Mouse (Mus musculus) lung, embryonic 14.5 days (tissue): ENCODE results near the gene Chrna1. TPM values are rescaled to one million over a fixed set of nuclear protein-coding genes. Genes with fewer than 3 reads are reported as not detected.
A peak's percentile ranks its signal among the peaks of the same experiment; 100 is the strongest.

ENCODE experiments used
- ATAC-seq: fragments of 200-750 bp; cut with Nextera tagmentation; 2 replicates; pipeline ENCODE4 v1.8.0; 2017; ENCODE audit warnings: mild to moderate bottlenecking, moderate TSS enrichment, moderate library complexity; ENCODE audit not compliant: insufficient read depth
- DNase-seq: peaks from one replicate; pipeline ENCODE4 v3.0.0-alpha.2; 2015
- H3K27ac ChIP-seq: fragments of 300-500 bp; sonication (generic); 2 replicates; pipeline ENCODE4 v1.5.1; 2014; ENCODE audit warnings: low read depth, mild to moderate bottlenecking, moderate library complexity
- H3K27me3 ChIP-seq: fragments of 300-500 bp; sonication (generic); 2 replicates; pipeline ENCODE4 v1.6.1; 2014; ENCODE audit warnings: low read length, control low read depth; ENCODE audit not compliant: insufficient read depth
- H3K36me3 ChIP-seq: fragments of 300-500 bp; sonication (generic); 2 replicates; pipeline ENCODE4 v1.6.1; 2014; ENCODE audit warnings: control low read depth; ENCODE audit not compliant: insufficient read depth
- H3K4me1 ChIP-seq: fragments of 300-500 bp; sonication (generic); 2 replicates; pipeline ENCODE4 v1.6.1; 2014; ENCODE audit warnings: antibody characterized with exemption, control low read depth; ENCODE audit not compliant: insufficient read depth
- H3K4me2 ChIP-seq: fragments of 300-500 bp; sonication (generic); 2 replicates; pipeline ENCODE4 v1.6.1; 2014; ENCODE audit warnings: mild to moderate bottlenecking
- H3K4me3 ChIP-seq: fragments of 300-500 bp; sonication (generic); 2 replicates; pipeline ENCODE4 v1.5.1; 2014; ENCODE audit warnings: low read depth, low read length
- H3K9ac ChIP-seq: fragments of 300-500 bp; sonication (generic); 2 replicates; pipeline ENCODE4 v1.6.1; 2014
- H3K9me3 ChIP-seq: fragments of 300-500 bp; sonication (generic); 2 replicates; pipeline ENCODE4 v1.6.1; 2016; ENCODE audit warnings: low read depth, low read length, control low read depth
- CTCF ChIP-seq: IDR thresholded peaks from 2 replicates; pipeline ENCODE4 v1.5.1; 2016; ENCODE audit warnings: antibody characterized with exemption, low read depth
- WGBS: fragments of 180-500 bp; shearing (Covaris S2); extraction: QIAGEN DNeasy Blood & Tissue Kit; methylation state at CpG from one replicate; pipeline ENCODE4 v1.1.7; 2014; 5-methylcytosine and 5-hydroxymethylcytosine counted together
- polyA plus RNA-seq: library from polyadenylated mRNA; unstranded; fragments of >200 nt; fragmentation: Nextera tagmentation; extraction: Ambion mirVana; gene quantifications from 2 replicates; pipeline ENCODE4 v1.2.1, GENCODE M21; 2014

The Chrna1 gene
- polyA plus RNA-seq, 1 experiment from 2014 or later, result 0.26 TPM

GRCm38 (mm10) chr2:73571901-73572300, 8.2 kb downstream of the Chrna1 start:
- TF ChIP-seq CTCF, result no peak
- Histone ChIP-seq H3K36me3 (no peaks in the 10 kb centered on the region), H3K4me3 (no peak overlapping the region), H3K4me2 (no peak overlapping the region), H3K27ac (no peak overlapping the region), H3K27me3 (no peaks in the 10 kb centered on the region), H3K9ac (no peak overlapping the region), H3K4me1 (no peaks in the 10 kb centered on the region), H3K9me3 (no peaks in the 10 kb centered on the region)
- ATAC-seq, result no peak
- DNase-seq, result no peak
- 70% methylated on average over 6 of the region's 6 CpGs for WGBS

- no peak overlapping the region for H3K4me2 ChIP-seq
- DNase-seq, result no peak
- no peak overlapping the region for H3K27ac ChIP-seq
- H3K4me3 ChIP-seq, result no peak overlapping the region
- TF ChIP-seq CTCF, result no peak
- no peaks in the 10 kb centered on the region for H3K4me1 ChIP-seq
- H3K9ac ChIP-seq, result no peak overlapping the region
- 91% methylated on average over 9 of the region's 9 CpGs for WGBS
- H3K9me3 ChIP-seq, result no peaks in the 10 kb centered on the region
- ATAC-seq, result no peak
- no peaks in the 10 kb centered on the region for H3K36me3 ChIP-seq
- H3K27me3 ChIP-seq, result no peaks in the 10 kb centered on the region
These were observed 8.8 kb downstream of the Chrna1 start for GRCm38 (mm10) chr2:73571304-73571703.

GRCm38 (mm10) chr2:73566989-73567605, 13.0 kb downstream of the Chrna1 start:
- no peaks in the 10 kb centered on the region for H3K4me1 ChIP-seq
- peak overlapping the region; percentile 20; the same call in 1 of the 2 replicates for H3K4me3 ChIP-seq
- H3K36me3 ChIP-seq, result no peaks in the 10 kb centered on the region
- no peaks in the 10 kb centered on the region for H3K27me3 ChIP-seq
- DNase-seq, result peak; percentile 91
- TF ChIP-seq CTCF, result peak; percentile 86
- H3K9me3 ChIP-seq, result no peaks in the 10 kb centered on the region
- H3K9ac ChIP-seq, result no peak overlapping the region
- 14% methylated on average over 8 of the region's 8 CpGs for WGBS
- H3K4me2 ChIP-seq, result peak overlapping the region; percentile 59
- no peak overlapping the region for H3K27ac ChIP-seq
- peak; percentile 50 for ATAC-seq

DNA sequence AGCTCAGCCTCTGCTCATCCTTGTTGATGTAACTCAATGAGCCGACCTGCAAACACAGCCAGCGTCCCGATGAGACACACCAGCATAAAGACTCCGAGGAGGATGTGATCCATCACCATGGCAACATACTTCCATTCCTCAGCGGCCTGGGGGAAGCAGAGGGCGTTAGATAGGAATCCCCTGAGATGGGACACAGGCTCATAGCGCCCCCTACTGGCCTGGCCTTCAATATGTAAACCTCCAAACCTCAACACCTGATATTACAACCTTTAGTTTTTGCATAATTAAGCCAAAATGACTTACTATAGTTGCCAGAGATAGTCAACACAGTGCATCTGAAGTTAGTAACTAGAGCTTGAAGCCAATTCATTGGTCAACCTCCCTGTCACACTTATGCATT, 14.0 kb downstream of the Chrna1 start:
- Histone ChIP-seq H3K4me2 (no peak overlapping the region), H3K4me1 (no peaks in the 10 kb centered on the region), H3K27ac (no peak overlapping the region), H3K9me3 (no peaks in the 10 kb centered on the region), H3K27me3 (no peaks in the 10 kb centered on the region), H3K9ac (no peak overlapping the region), H3K36me3 (no peaks in the 10 kb centered on the region), H3K4me3 (no peak overlapping the region)
- TF ChIP-seq CTCF, result peak; percentile 63
- WGBS, result 23% methylated on average over 7 of the region's 7 CpGs
- ATAC-seq (no peak), DNase-seq (peak; percentile 45)

DNA sequence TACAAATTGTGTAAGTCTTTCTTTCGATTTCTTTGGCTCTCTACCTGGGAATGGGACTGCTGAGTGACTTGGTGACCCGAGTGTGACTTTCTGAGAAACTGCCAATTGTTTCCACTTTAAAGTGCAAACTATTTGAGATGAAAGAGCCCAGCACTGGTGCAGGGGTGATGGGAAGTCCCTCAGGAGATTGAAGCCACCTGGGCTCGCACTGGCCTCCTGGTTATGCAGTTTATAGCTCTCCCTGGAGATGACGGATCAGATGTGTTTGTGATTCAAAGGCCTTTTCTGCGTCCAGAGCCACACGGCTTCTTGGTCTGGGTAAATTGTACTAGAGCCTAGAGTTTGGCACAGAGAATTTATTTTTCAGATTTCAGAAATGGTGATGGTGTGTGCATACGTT, 16.4 kb downstream of the Chrna1 start:
- no peak for TF ChIP-seq CTCF
- H3K4me2 ChIP-seq, result no peak overlapping the region
- no peak overlapping the region for H3K27ac ChIP-seq
- no peaks in the 10 kb centered on the region for H3K27me3 ChIP-seq
- ATAC-seq (no peak), DNase-seq (peak; percentile 17)
- WGBS, result 39% methylated on average over 7 of the region's 7 CpGs
- H3K36me3 ChIP-seq, result no peaks in the 10 kb centered on the region
- H3K4me1 ChIP-seq, result no peaks in the 10 kb centered on the region
- H3K4me3 ChIP-seq, result no peak overlapping the region
- H3K9ac ChIP-seq, result no peak overlapping the region
- no peaks in the 10 kb centered on the region for H3K9me3 ChIP-seq

DNA sequence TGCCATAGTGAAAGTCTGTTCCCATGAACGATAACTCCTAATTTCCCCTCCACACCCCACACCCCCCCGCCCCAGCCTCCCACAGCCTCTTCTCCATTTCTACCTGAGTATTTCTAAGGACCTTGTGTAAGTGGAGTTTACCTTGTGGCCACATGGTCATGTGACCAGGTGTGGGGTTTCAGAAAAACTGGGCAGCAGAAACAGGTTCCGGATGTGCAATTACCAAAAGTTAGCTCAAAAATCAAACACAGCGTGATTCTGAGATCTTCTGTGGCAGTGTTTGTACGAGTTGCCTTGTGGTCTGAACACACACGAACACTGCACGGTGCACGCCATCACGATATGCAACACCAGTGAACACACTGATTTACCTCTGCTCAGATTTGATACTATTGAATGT, 17.5 kb downstream of the Chrna1 start:
- no peak for TF ChIP-seq CTCF
- no peaks in the 10 kb centered on the region for H3K36me3 ChIP-seq
- no peak overlapping the region for H3K4me2 ChIP-seq
- ATAC-seq (no peak), DNase-seq (no peak)
- H3K9ac ChIP-seq, result no peak overlapping the region
- 77% methylated on average over 9 of the region's 9 CpGs for WGBS
- no peaks in the 10 kb centered on the region for H3K9me3 ChIP-seq
- H3K27ac ChIP-seq, result no peak overlapping the region
- H3K4me3 ChIP-seq, result no peak overlapping the region
- no peaks in the 10 kb centered on the region for H3K4me1 ChIP-seq
- H3K27me3 ChIP-seq, result no peaks in the 10 kb centered on the region

DNA sequence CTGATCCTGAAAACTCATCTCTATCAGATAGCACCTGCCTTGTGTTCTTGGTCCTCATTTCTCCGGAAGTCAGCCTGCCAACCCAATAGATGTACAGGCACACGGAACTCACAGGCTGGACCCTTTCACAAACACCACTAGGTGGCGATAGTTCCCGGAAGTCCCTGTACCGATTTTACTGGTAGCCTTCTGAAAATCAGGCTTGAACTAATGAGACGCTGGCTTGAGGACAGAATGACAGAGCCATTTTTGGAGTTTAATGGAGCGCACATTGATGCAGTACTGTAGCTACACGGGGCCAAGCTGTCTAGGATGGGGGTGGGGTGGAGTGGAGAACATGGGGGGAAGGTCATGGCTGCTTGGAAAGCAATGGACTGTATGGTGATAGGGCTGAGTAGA, 18.5 kb downstream of the Chrna1 start:
- Histone ChIP-seq H3K36me3 (no peaks in the 10 kb centered on the region), H3K4me1 (no peaks in the 10 kb centered on the region), H3K27ac (no peak overlapping the region), H3K4me2 (peak overlapping the region; percentile 67), H3K9me3 (no peaks in the 10 kb centered on the region), H3K4me3 (peak overlapping the region; percentile 34), H3K27me3 (no peaks in the 10 kb centered on the region), H3K9ac (no peak overlapping the region; the same call in 1 of the 2 replicates)
- TF ChIP-seq CTCF, result peak; percentile 67
- DNase-seq, result peak; percentile 86
- ATAC-seq, result peak; percentile 52; the same call in 1 of the 2 replicates
- WGBS, result 8% methylated on average over 8 of the region's 8 CpGs
